Mouse (Mus musculus) MN1 (cell line): ENCODE measurements at regions not wholly inside any gene's neighbourhood (a gene's known extent, or its start where the extent isn't known, plus 50 kb on each side); places are given as distances from the start of the nearest gene placed in this dataset.

ENCODE experiments used
- DNase-seq: peaks from one replicate; pipeline ENCODE4 v3.0.0-alpha.2; 2016; ENCODE audit warnings: low spot score

- no peak for DNase-seq
Measured at GRCm38 (mm10) chr10:60889792-60890191, 58.4 kb upstream of the Unc5b start.

- no peak for DNase-seq
Measured at GRCm38 (mm10) chr10:60888541-60888940, 57.2 kb upstream of the Unc5b start.

GRCm38 (mm10) chr10:60885348-60886275, 54.2 kb upstream of the Unc5b start:
- DNase-seq = peak; percentile 54

- no peak for DNase-seq
Measured at GRCm38 (mm10) chr10:60884806-60885205, 53.4 kb upstream of the Unc5b start.
